Mouse (Mus musculus) bone marrow, adult 2 months (tissue): ENCODE results near the gene Olfr789. TPM values are rescaled to one million over a fixed set of nuclear protein-coding genes. Genes with fewer than 3 reads are reported as not detected.

ENCODE experiments used
- H3K27ac ChIP-seq: fragments of 200-500 bp; 2 replicates; pipeline ENCODE4 v1.5.1; 2012; ENCODE audit warnings: low read depth, mild to moderate bottlenecking, control low read depth, inconsistent platforms, low read length; ENCODE audit not compliant: control insufficient read depth, poor library complexity, insufficient read depth
- H3K4me1 ChIP-seq: fragments of 200-500 bp; 2 replicates; pipeline ENCODE4 v1.6.1; 2011; ENCODE audit warnings: low read length; ENCODE audit not compliant: control insufficient read depth, insufficient read depth
- H3K4me3 ChIP-seq: fragments of 200-500 bp; replicated peaks from 2 replicates; pipeline ENCODE3; 2011; ENCODE audit warnings: mild to moderate bottlenecking, low read depth, low read length, control low read depth; ENCODE audit not compliant: control insufficient read depth
- CTCF ChIP-seq: fragments of 200-500 bp; IDR thresholded peaks from 2 replicates; pipeline ENCODE4 v1.5.1; 2011; ENCODE audit warnings: low read length, control low read depth; ENCODE audit not compliant: control insufficient read depth, insufficient read depth
- POLR2A ChIP-seq: fragments of 200-500 bp; IDR thresholded peaks from 2 replicates; pipeline ENCODE4 v1.6.1; 2011; ENCODE audit warnings: low read depth, mild to moderate bottlenecking, control low read depth, low read length, borderline replicate concordance; ENCODE audit not compliant: control insufficient read depth
- WGBS: fragments of 180-500 bp; shearing (Covaris S2); methylation state at CpG from one replicate; pipeline ENCODE4 v1.1.7; 2018; 5-methylcytosine and 5-hydroxymethylcytosine counted together
- polyA plus RNA-seq: library from polyadenylated mRNA; stranded (reverse); fragments of >200 nt; gene quantifications from 2 replicates; pipeline ENCODE4 v1.2.4, GENCODE M21; 2011; ENCODE audit warnings: low replicate concordance; ENCODE audit not compliant: missing spikeins, insufficient read depth, insufficient read length

Gene Olfr789
- polyA plus RNA-seq: not detected in 2 replicates

GRCm38 (mm10) chr10:129484452-129484851, at the start of gene Olfr789:
TSS of gene Olfr789 (plus strand) at chr10:129484752.
- Histone ChIP-seq H3K4me1 (no peaks in the 10 kb centered on the region), H3K4me3 (no peak within 1 kb of the TSS), H3K27ac (no peak within 1 kb of the TSS)
- WGBS: 57% methylated on average over 2 of the region's 2 CpGs
- TF ChIP-seq CTCF: no peak

- TF ChIP-seq CTCF (no peak), POLR2A (no peak)
- WGBS: 65% methylated on average over 3 of the region's 3 CpGs
- Histone ChIP-seq H3K4me1 (no peaks in the 10 kb centered on the region), H3K4me3 (no peak within 1 kb of the TSS), H3K27ac (no peak within 1 kb of the TSS)
Measured at GRCm38 (mm10) chr10:129461562-129461961, 23.0 kb upstream of the Olfr789 start, which contains the start of gene Olfr787. TSS of gene Olfr787 (plus strand) at chr10:129461862.

GRCm38 (mm10) chr10:129470698-129471097, 13.9 kb upstream of the Olfr789 start, which contains the start of gene Olfr788:
TSS of gene Olfr788 (plus strand) at chr10:129470998.
- H3K4me1 ChIP-seq: no peaks in the 10 kb centered on the region
- H3K27ac ChIP-seq: no peak within 1 kb of the TSS
- H3K4me3 ChIP-seq: no peak within 1 kb of the TSS
- TF ChIP-seq POLR2A: no peak
- no peak for TF ChIP-seq CTCF

GRCm38 (mm10) chr10:129473256-129473655, 11.3 kb upstream of the Olfr789 start:
- TF ChIP-seq CTCF (no peak), POLR2A (no peak)
- WGBS: 62% methylated on average over 2 of the region's 2 CpGs
- Histone ChIP-seq H3K27ac (no peak overlapping the region), H3K4me1 (no peaks in the 10 kb centered on the region), H3K4me3 (no peak overlapping the region)

GRCm38 (mm10) chr10:129473723-129474122, 10.8 kb upstream of the Olfr789 start:
- TF ChIP-seq CTCF (no peak), POLR2A (no peak)
- Histone ChIP-seq H3K4me1 (no peaks in the 10 kb centered on the region), H3K4me3 (no peak overlapping the region), H3K27ac (no peak overlapping the region)

DNA sequence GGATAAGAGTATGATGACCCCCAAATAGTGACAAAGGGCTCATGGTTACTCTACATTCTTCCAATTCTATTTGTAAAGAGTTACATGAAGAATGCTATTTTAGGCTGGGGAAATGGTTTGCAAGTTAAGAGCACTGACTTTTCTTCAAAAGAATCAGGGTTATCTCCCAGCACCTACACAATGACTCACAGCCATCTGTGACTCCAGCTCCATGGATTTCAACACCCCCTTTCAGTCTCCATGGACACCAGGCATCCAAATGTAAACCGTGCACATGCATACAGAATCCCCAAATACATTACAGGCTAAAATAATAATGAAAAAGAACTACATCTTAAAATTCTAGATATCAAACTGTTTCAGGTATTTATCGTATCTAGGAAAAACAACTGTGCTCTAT, 5.5 kb downstream of the Olfr789 start:
- TF ChIP-seq CTCF: no peak
- TF ChIP-seq POLR2A: no peak
- no peak overlapping the region for H3K4me3 ChIP-seq
- WGBS: 81% methylated on average over 2 of the region's 2 CpGs
- H3K27ac ChIP-seq: no peak overlapping the region
- H3K4me1 ChIP-seq: no peaks in the 10 kb centered on the region

GRCm38 (mm10) chr10:129498192-129498591, 13.6 kb downstream of the Olfr789 start, which contains the start of gene Olfr790:
TSS of gene Olfr790 (plus strand) at chr10:129498492.
- H3K27ac ChIP-seq: no peak within 1 kb of the TSS
- no peak for TF ChIP-seq CTCF
- no peak for TF ChIP-seq POLR2A
- no peaks in the 10 kb centered on the region for H3K4me1 ChIP-seq
- no peak within 1 kb of the TSS for H3K4me3 ChIP-seq

- WGBS: 69% methylated on average over 3 of the region's 3 CpGs
- Histone ChIP-seq H3K4me1 (no peaks in the 10 kb centered on the region), H3K4me3 (no peak within 1 kb of the TSS), H3K27ac (no peak within 1 kb of the TSS)
- TF ChIP-seq POLR2A (no peak), CTCF (no peak)
Measured at GRCm38 (mm10) chr10:129521492-129521891, 36.9 kb downstream of the Olfr789 start, which contains the start of gene Olfr791. TSS of gene Olfr791 (plus strand) at chr10:129521792.

DNA sequence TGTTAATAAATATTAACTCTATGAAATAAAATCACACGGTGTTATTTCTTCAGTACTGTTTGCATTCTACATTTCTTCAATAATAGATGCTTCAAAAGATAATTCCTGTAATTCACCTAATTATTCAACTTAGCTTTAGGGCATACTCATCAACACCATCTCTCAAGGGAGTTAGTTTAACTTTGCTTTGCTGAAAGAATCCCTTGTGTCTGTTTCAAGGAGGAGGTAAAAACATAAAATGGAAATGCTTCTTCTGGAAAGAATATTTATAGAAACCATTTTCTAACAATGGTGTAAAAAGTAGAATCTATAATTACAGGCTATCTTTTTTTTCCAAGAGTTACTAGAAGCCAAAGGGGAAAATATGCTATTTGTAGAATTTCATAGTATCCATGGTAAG, 54.3 kb downstream of the Olfr789 start, which contains the start of gene Olfr792:
Gene Olfr792 (plus strand): TSS at position 301 of the 400 bp plus-strand sequence.
- H3K27ac ChIP-seq: no peak within 1 kb of the TSS
- H3K4me3 ChIP-seq: no peak within 1 kb of the TSS
- no peaks in the 10 kb centered on the region for H3K4me1 ChIP-seq
- TF ChIP-seq POLR2A (no peak), CTCF (no peak)
- WGBS: 80% methylated on average over 1 of the region's 1 CpGs

Other genes starting within 250 kb of the Olfr789 start
- not detected in 2 replicates for gene Olfr774, start 248.5 kb upstream of the Olfr789 start, polyA plus RNA-seq
- gene Olfr775, start 236.3 kb upstream of the Olfr789 start, polyA plus RNA-seq: not detected in 2 replicates
- gene Olfr776, start 225.6 kb upstream of the Olfr789 start, polyA plus RNA-seq: not detected in 2 replicates
- gene Olfr777, start 213.3 kb upstream of the Olfr789 start, polyA plus RNA-seq: not detected in 2 replicates
- not detected in 2 replicates for gene Olfr780, start 166.6 kb upstream of the Olfr789 start, polyA plus RNA-seq
- not detected in 2 replicates for gene Olfr781, start 155.9 kb upstream of the Olfr789 start, polyA plus RNA-seq
- not detected in 2 replicates for gene Olfr782, start 135.9 kb upstream of the Olfr789 start, polyA plus RNA-seq
- gene Olfr784, start 100.7 kb upstream of the Olfr789 start, polyA plus RNA-seq: not detected in 2 replicates
- gene Olfr785, start 79.3 kb upstream of the Olfr789 start, polyA plus RNA-seq: not detected in 2 replicates
- gene Olfr786, start 57.4 kb upstream of the Olfr789 start, polyA plus RNA-seq: not detected in 2 replicates
- 0.70 TPM in 1 of 2 replicates, not detected in the other for gene Olfr787, start 22.9 kb upstream of the Olfr789 start, polyA plus RNA-seq
- not detected in 2 replicates for gene Olfr788, start 13.8 kb upstream of the Olfr789 start, polyA plus RNA-seq
- not detected in 2 replicates for gene Olfr790, start 13.7 kb downstream of the Olfr789 start, polyA plus RNA-seq
- gene Olfr791, start 37.0 kb downstream of the Olfr789 start, polyA plus RNA-seq: not detected in 2 replicates
- gene Olfr792, start 54.4 kb downstream of the Olfr789 start, polyA plus RNA-seq: not detected in 2 replicates
- gene Olfr794, start 82.9 kb downstream of the Olfr789 start, polyA plus RNA-seq: not detected in 2 replicates
- gene Olfr796, start 127.8 kb downstream of the Olfr789 start, polyA plus RNA-seq: not detected in 2 replicates
- gene Olfr798, start 143.2 kb downstream of the Olfr789 start, polyA plus RNA-seq: not detected in 2 replicates
- gene Olfr799, start 152.7 kb downstream of the Olfr789 start, polyA plus RNA-seq: not detected in 2 replicates
- not detected in 2 replicates for gene Olfr800, start 172.9 kb downstream of the Olfr789 start, polyA plus RNA-seq
- not detected in 2 replicates for gene Olfr801, start 189.1 kb downstream of the Olfr789 start, polyA plus RNA-seq
- not detected in 2 replicates for gene Olfr802, start 203.4 kb downstream of the Olfr789 start, polyA plus RNA-seq
- not detected in 2 replicates for gene Olfr803, start 209.5 kb downstream of the Olfr789 start, polyA plus RNA-seq
- gene Olfr804, start 218.5 kb downstream of the Olfr789 start, polyA plus RNA-seq: 0.35 TPM in 1 of 2 replicates, not detected in the other
- gene Olfr805, start 244.6 kb downstream of the Olfr789 start, polyA plus RNA-seq: 0.61 TPM in 1 of 2 replicates, not detected in the other